Mouse (Mus musculus): Measurements from ENCODE around the gene Cdk6.

DNA sequence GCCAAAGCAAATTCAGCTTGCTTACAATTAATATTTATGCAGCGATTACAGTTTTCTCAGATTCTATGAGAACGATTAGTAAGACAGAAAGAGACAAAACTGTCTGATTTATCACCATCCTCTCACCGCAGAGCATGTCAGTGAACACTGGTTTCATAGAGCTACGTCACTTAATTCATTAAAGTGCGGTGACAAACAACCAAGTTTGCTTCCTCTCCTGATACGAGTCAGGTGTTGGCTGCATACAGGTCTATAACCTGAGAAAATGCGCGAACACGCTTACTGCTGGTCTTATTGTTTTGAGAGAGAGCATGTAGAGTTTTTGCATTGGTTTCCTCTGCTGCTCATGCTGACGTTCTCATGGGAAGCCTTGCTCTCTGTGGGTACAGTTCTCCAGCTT is 31.9 kb downstream of the Cdk6 start:
- no peak for TF ChIP-seq CTCF (IDR thresholded peaks at IDR 0.05; ENCODE audit: low read depth)
- no peak for TF ChIP-seq EP300 (IDR thresholded peaks at IDR 0.05; ENCODE audit: low read depth)

All from liver, embryonic 14.5 days (tissue).